Mouse (Mus musculus) testis, adult 2 months (tissue): ENCODE measurements at regions not wholly inside any gene's neighbourhood (a gene's known extent, or its start where the extent isn't known, plus 50 kb on each side); places are given as distances from the start of the nearest gene placed in this dataset.
A peak's percentile ranks its signal among the peaks of the same experiment; 100 is the strongest.

ENCODE experiments used
- H3K27ac ChIP-seq: fragments of 200-500 bp; 2 replicates; pipeline ENCODE4 v1.5.1; 2012; ENCODE audit warnings: low read depth, low read length; ENCODE audit not compliant: control insufficient read depth, insufficient read depth
- H3K27me3 ChIP-seq: fragments of 200-500 bp; 2 replicates; pipeline ENCODE4 v1.6.1; 2012; ENCODE audit warnings: mild to moderate bottlenecking, low read length, moderate library complexity; ENCODE audit not compliant: control insufficient read depth, insufficient read depth
- H3K36me3 ChIP-seq: fragments of 200-500 bp; 2 replicates; pipeline ENCODE4 v1.6.1; 2012; ENCODE audit warnings: mild to moderate bottlenecking, low read length; ENCODE audit not compliant: control insufficient read depth, insufficient read depth
- H3K4me1 ChIP-seq: fragments of 200-500 bp; 2 replicates; pipeline ENCODE4 v1.6.1; 2012; ENCODE audit warnings: low read length; ENCODE audit not compliant: control insufficient read depth, insufficient read depth
- H3K4me3 ChIP-seq: fragments of 200-500 bp; 2 replicates; pipeline ENCODE4 v1.5.1; 2012; ENCODE audit warnings: low read depth, mild to moderate bottlenecking, low read length, moderate library complexity, mixed read lengths; ENCODE audit not compliant: control insufficient read depth
- CTCF ChIP-seq: fragments of 200-500 bp; IDR thresholded peaks from 2 replicates; pipeline ENCODE4 v1.5.1; 2012; ENCODE audit warnings: low read depth, mild to moderate bottlenecking, inconsistent platforms, low read length, moderate library complexity; ENCODE audit not compliant: control insufficient read depth, insufficient read depth, insufficient replicate concordance
- POLR2A ChIP-seq: fragments of 200-500 bp; IDR thresholded peaks from 2 replicates; pipeline ENCODE4 v1.6.1; 2012; ENCODE audit warnings: low read depth, mild to moderate bottlenecking, inconsistent platforms, low read length, moderate library complexity; ENCODE audit not compliant: control insufficient read depth

DNA sequence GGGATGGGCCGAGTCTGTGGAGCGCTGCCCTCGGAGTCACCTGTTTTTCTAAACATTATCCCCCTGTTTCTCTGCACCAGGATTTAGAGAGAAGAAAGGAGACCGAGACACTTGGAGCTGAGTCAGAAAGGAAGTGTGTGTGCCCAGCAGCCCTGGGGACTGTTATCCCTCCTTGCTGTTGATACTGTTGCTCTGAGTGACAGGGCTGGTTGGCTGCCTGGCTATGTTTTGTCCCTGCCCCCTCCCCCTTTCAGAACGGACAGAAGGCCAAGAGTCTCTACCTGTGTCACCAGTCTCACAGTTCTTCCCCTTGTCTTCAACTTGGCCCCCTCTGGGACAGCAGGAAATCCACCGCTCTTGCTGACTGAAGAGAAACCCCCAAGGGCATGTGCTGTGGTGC is 93.4 kb upstream of the Zfp703 start:
- Histone ChIP-seq H3K36me3 (no peaks in the 10 kb centered on the region), H3K27me3 (no peaks in the 10 kb centered on the region), H3K27ac (peak overlapping the region; percentile 7; the same call in 1 of the 2 replicates), H3K4me3 (no peak overlapping the region), H3K4me1 (no peaks in the 10 kb centered on the region; the same call in 1 of the 2 replicates)
- TF ChIP-seq POLR2A = no peak
- TF ChIP-seq CTCF = no peak

DNA sequence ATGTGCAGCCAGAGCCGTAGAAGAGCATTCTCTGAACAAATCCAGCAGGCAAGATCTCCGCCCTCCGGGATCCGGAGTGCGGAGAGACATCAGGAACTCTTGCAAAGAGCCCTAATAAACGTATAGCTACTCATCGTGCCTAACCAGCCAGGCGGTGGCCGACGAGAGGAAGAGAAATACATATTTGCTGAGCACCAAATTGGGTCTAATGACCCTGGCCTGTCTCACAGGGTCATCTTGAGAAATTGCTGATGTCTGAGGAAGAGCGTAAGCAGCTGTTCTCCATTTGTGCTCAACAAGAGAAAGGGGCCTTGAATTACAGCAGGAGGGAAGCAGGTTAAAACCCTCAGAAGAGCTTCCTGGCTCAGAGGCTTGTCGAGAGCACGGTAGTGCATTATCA is 92.8 kb upstream of the Zfp703 start:
- Histone ChIP-seq H3K27ac (no peak overlapping the region), H3K36me3 (no peaks in the 10 kb centered on the region), H3K4me3 (no peak overlapping the region), H3K4me1 (no peaks in the 10 kb centered on the region; the same call in 1 of the 2 replicates), H3K27me3 (no peaks in the 10 kb centered on the region)
- TF ChIP-seq CTCF (no peak), POLR2A (no peak)

DNA sequence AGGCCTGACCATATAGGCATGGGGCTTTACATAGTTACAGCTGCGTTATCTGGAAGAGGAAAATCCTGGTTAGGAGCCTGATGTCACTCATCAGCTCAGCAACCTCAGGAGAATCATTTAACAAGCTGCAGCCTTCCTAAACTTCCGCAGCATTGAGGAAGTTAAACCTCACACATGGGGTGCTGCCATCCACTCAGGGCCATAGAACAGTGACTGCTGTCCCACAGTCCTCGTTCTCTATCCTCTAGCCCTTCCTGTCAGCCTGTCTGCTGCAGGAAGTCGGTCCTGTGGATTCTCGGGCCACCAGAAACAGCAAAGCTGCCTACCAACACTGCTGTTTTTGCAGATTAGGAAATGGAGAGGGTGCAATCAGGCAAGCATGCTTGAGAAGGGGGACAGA is 91.8 kb upstream of the Zfp703 start:
- no peaks in the 10 kb centered on the region; the same call in 1 of the 2 replicates for H3K4me1 ChIP-seq
- no peak for TF ChIP-seq POLR2A
- no peak for TF ChIP-seq CTCF

DNA sequence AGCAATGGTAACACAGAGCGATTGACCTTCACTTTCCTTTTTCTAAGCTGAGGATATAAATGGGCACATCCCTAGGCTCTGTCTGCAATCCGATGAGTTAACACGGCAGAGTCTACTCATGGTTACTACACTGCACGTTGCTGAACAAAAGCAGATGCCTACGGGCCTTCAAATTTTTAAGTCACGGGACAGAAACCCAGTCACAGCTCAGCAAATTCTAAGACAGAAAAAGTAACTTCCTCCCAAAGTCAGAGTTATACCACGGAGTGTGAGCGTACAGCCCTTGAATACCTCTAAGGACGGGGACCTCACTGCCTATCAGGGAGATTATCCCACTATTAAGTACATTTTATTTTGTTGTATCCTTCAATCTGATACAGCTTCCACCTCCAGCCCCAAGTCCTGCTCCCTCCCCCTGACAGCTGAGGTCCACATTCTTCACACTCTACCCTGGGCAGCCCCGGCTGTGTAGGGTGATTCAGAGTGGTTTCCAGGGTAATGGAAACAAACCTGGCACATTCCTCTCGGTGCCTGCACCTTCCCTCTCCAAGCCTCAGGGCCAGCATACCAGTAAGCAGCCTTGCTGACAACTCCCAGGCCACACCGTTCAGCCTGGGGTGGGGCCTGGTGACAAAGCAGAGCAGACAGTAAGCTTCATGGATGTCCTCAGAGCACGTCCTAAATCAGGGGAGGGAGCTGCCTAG is 90.2 kb upstream of the Zfp703 start:
- H3K4me3 ChIP-seq = no peak overlapping the region
- H3K27me3 ChIP-seq = no peaks in the 10 kb centered on the region
- no peaks in the 10 kb centered on the region for H3K36me3 ChIP-seq
- H3K27ac ChIP-seq = no peak overlapping the region
- H3K4me1 ChIP-seq = no peaks in the 10 kb centered on the region; the same call in 1 of the 2 replicates
- TF ChIP-seq CTCF (no peak), POLR2A (no peak)

More for the DNA sequence above, 91.8 kb upstream of the Zfp703 start:
- H3K4me3 ChIP-seq = no peak overlapping the region
- H3K27ac ChIP-seq = no peak overlapping the region
- no peaks in the 10 kb centered on the region for H3K36me3 ChIP-seq
- no peaks in the 10 kb centered on the region for H3K27me3 ChIP-seq

DNA sequence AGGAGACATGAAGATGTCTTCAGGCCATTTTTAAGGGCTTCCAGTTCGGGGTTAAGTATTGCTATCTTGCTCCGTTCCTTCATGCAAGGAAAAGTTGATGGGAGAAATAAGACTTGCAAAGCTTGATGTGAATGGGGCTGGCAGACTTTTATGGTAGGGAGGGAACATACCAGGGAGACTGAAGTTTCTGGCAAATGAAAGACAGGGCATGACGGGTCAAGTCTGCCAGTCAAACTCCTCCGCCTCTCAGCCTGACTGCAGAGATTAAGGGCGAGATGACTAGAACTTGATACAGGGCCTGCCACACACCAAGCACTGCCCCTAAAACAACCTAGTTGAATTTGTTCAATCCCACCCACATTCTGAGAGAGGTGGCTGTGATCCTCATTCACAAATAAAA is 89.6 kb upstream of the Zfp703 start:
- Histone ChIP-seq H3K27me3 (no peaks in the 10 kb centered on the region), H3K36me3 (no peaks in the 10 kb centered on the region), H3K27ac (no peak overlapping the region), H3K4me3 (no peak overlapping the region), H3K4me1 (no peaks in the 10 kb centered on the region; the same call in 1 of the 2 replicates)
- TF ChIP-seq CTCF = no peak
- no peak for TF ChIP-seq POLR2A

DNA sequence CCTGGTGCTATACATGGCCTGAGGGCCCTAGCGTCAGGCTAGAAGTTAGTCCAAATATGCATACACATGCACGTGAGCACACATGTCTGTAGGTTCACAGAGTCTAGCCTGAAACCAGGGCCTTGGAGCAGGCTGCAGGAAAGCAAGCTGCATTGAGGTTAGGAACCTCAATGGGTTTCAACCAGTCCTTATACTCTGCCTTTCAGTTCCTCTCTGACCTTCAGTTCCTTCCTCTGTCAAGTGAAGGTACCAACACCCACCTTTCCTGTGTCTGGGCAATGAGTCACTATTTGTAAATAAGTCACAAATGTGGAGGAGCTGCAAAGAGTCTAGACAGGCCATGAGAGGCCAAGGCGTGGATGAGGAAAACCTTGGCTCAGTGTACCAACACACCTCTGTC is 89.1 kb upstream of the Zfp703 start:
- TF ChIP-seq CTCF = no peak
- no peak for TF ChIP-seq POLR2A
- Histone ChIP-seq H3K27me3 (no peaks in the 10 kb centered on the region), H3K4me1 (no peaks in the 10 kb centered on the region; the same call in 1 of the 2 replicates), H3K4me3 (no peak overlapping the region), H3K36me3 (no peaks in the 10 kb centered on the region), H3K27ac (no peak overlapping the region)

DNA sequence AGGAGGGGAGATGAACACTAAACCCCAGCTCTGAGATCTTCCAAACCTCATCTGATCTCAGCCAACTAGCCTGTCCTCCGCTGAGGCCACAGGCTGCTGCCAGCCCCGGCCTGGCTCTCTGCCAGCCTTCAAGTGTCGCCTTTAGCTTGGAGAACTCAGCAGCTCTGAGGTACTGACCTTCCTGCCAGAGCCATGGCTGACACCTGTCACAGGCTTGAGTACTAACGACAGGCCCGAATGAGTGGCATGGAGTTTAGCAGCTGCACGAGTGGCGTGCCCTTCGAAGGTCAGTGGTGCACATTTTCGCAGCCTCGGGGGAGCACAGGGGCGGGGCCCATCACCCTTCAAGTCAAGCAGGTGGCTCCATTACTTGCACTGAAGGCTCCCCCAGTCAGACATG is 85.2 kb upstream of the Zfp703 start:
- Histone ChIP-seq H3K27ac (no peak overlapping the region), H3K27me3 (no peaks in the 10 kb centered on the region), H3K4me3 (no peak overlapping the region), H3K4me1 (no peaks in the 10 kb centered on the region), H3K36me3 (no peaks in the 10 kb centered on the region)
- TF ChIP-seq POLR2A = no peak
- no peak for TF ChIP-seq CTCF
